Mouse (Mus musculus) embryonic facial prominence, embryonic 15.5 days (tissue): ENCODE results near the gene Nrf1. TPM values are rescaled to one million over a fixed set of nuclear protein-coding genes. Genes with fewer than 3 reads are reported as not detected.

Experiments used
- ATAC-seq: fragments of 200-750 bp; cut with Nextera tagmentation; 2 replicates; pipeline ENCODE4 v1.8.0; 2017; ENCODE audit warnings: low read depth, moderate TSS enrichment; ENCODE audit not compliant: insufficient number of reproducible peaks, low FRiP score, low TSS enrichment
- H3K27ac ChIP-seq: fragments of 300-500 bp; sonication (generic); replicated peaks from 2 replicates; pipeline ENCODE4 v1.5.1; 2015; ENCODE audit warnings: mild to moderate bottlenecking, inconsistent platforms
- H3K27me3 ChIP-seq: fragments of 300-500 bp; sonication (generic); 2 replicates; pipeline ENCODE4 v1.6.1; 2015; ENCODE audit warnings: inconsistent platforms
- H3K36me3 ChIP-seq: fragments of 300-500 bp; sonication (generic); 2 replicates; pipeline ENCODE4 v1.6.1; 2015; ENCODE audit warnings: mild to moderate bottlenecking, inconsistent platforms
- H3K4me1 ChIP-seq: fragments of 300-500 bp; sonication (generic); 2 replicates; pipeline ENCODE4 v1.6.1; 2015; ENCODE audit warnings: inconsistent platforms
- H3K4me2 ChIP-seq: fragments of 300-500 bp; sonication (generic); replicated peaks from 2 replicates; pipeline ENCODE4 v1.6.1; 2015; ENCODE audit warnings: mild to moderate bottlenecking, inconsistent platforms
- H3K4me3 ChIP-seq: fragments of 300-500 bp; sonication (generic); replicated peaks from 2 replicates; pipeline ENCODE4 v1.5.1; 2015; ENCODE audit warnings: mild to moderate bottlenecking, inconsistent platforms
- H3K9ac ChIP-seq: fragments of 300-500 bp; sonication (generic); 2 replicates; pipeline ENCODE4 v1.6.1; 2015; ENCODE audit warnings: inconsistent platforms
- H3K9me3 ChIP-seq: fragments of 300-500 bp; sonication (generic); replicated peaks from 2 replicates; pipeline ENCODE4 v1.6.1; 2016; ENCODE audit warnings: inconsistent platforms
- WGBS: fragments of 180-500 bp; shearing (Covaris S2); methylation state at CpG from one replicate; pipeline ENCODE4 v1.1.7; 2015; 5-methylcytosine and 5-hydroxymethylcytosine counted together
- polyA plus RNA-seq: library from polyadenylated mRNA; unstranded; fragments of >200 nt; fragmentation: Nextera tagmentation; extraction: Ambion mirVana; gene quantifications from 2 replicates; pipeline ENCODE4 v1.2.1, GENCODE M21; 2015

Nrf1 gene
- polyA plus RNA-seq, 1 experiment from 2014 or later: 55.1 TPM

DNA sequence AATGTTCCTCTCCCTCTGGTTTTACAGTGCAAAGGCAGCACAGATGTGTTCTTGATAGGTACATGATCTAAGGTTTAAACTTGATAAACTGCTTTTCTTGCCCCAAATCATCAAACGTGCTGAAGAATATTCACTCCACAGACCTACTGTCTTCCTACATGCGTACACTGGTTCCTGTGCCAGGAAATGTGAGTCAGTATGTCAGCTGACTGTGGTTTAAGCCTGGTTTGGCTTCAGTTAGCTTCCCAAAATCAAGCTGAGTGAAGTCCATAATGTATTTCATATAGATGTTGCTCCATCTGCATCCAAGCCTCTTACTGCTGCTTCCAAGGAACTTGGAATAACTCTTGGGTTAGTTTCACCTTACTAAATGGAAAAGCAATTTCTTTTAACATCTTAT lies 66.3 kb downstream of the Nrf1 start:
- H3K9me3 ChIP-seq: no peaks in the 10 kb centered on the region
- 69% methylated on average over 2 of the region's 2 CpGs for WGBS
- no peak overlapping the region for H3K4me3 ChIP-seq
- H3K27ac ChIP-seq: no peak overlapping the region
- no peak overlapping the region for H3K9ac ChIP-seq
- H3K4me2 ChIP-seq: no peak overlapping the region
- no peak for ATAC-seq
- H3K27me3 ChIP-seq: no peaks in the 10 kb centered on the region
- no peaks in the 10 kb centered on the region for H3K4me1 ChIP-seq
- H3K36me3 ChIP-seq: peaks cover 77% of the 10 kb centered on the region

DNA sequence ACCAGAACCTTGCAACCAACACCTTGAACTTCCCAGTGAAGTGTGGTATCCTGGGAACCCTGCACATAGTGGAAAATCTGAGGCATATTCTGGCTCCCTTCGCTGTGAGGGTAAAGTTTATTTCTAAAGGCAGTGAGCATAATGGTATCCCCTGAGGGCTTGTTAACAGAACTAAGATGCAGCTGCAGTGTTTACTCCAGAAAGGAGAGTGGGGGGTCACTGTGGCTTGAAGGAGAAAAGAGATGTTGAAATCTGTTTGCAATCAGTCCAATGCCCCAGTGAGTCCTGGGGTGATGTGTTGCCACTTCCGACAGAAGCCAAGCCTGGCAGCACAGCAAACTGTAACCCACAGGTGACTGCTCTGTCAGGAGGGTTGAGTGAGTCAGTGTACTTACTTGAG lies 73.4 kb downstream of the Nrf1 start:
- peaks cover 69% of the 10 kb centered on the region for H3K36me3 ChIP-seq
- H3K9me3 ChIP-seq: no peaks in the 10 kb centered on the region
- H3K4me3 ChIP-seq: no peak overlapping the region
- H3K4me2 ChIP-seq: no peak overlapping the region
- H3K9ac ChIP-seq: no peak overlapping the region
- H3K4me1 ChIP-seq: no peaks in the 10 kb centered on the region
- peak; percentile 51; the same call in 1 of the 2 replicates for ATAC-seq
- peak overlapping the region; percentile 40; the same call in 1 of the 2 replicates for H3K27ac ChIP-seq
- WGBS: 42% methylated on average over 2 of the region's 2 CpGs
- no peaks in the 10 kb centered on the region for H3K27me3 ChIP-seq

DNA sequence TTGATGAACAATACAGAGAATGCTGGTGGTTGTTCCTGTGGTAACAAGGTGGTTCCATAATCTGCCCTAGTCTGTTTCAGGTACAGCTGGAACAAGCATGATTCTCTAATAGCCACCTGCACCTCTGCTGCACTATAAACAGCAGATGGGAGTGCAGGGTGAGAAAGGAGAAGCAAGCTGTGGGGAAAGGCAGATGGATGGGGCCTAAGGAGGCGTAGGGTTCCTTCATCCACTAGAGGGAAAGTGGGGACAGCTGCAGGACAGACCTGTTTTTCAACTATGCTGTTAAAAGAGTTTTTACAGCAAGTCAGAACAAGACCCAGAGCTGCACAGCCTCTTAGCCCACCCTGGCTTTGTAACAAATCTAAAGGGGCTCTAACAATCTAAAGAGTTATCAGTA lies 73.8 kb downstream of the Nrf1 start:
- Histone ChIP-seq H3K36me3 (peaks cover 68% of the 10 kb centered on the region), H3K4me1 (no peaks in the 10 kb centered on the region), H3K27me3 (no peaks in the 10 kb centered on the region), H3K27ac (peak overlapping the region; percentile 40; the same call in 1 of the 2 replicates), H3K4me3 (no peak overlapping the region), H3K9me3 (no peaks in the 10 kb centered on the region), H3K9ac (no peak overlapping the region), H3K4me2 (no peak overlapping the region)
- 40% methylated on average over 1 of the region's 1 CpGs for WGBS
- peak; percentile 83 for ATAC-seq

DNA sequence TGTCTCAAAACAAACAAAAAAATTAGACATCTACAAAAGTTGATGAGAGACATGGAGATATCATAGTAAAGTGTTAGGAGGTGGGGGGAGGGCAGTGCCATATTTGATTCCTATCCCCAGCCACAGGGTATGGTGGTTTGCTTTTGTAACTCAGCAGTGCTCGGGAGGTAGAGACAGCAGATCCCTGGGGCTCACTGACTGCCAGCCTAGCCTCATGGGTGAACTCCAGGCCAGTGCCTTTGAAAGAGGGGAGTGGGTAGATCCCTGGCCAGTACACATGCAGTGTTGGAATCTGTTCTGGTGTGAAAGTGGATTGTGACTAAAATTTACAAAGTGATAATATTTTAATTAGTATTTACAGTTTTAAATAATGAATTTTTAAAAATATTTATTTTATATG lies 75.6 kb downstream of the Nrf1 start:
- ATAC-seq: no peak
- Histone ChIP-seq H3K27ac (no peak overlapping the region), H3K4me2 (no peak overlapping the region), H3K9me3 (no peaks in the 10 kb centered on the region), H3K4me1 (no peaks in the 10 kb centered on the region), H3K36me3 (peaks cover 68% of the 10 kb centered on the region), H3K4me3 (no peak overlapping the region), H3K9ac (no peak overlapping the region), H3K27me3 (no peaks in the 10 kb centered on the region)
- WGBS: 45% methylated on average over 1 of the region's 1 CpGs

DNA sequence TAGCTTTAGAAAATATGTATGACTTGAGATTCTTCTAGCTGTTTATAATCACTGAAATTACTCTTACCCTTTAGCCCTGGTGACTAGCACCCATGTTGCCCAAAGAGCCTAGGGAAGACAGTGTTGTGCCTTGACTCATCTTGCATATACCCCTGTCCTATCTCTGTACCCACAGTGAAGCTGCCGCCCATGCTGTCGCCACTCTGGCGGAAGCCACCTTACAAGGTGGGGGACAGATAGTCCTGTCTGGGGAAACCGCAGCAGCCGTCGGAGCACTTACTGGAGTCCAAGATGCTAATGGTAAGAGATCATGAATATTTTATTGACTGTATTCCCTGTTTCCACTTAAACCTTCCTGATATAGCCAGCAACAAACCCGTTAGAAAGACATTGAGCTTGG lies 78.3 kb downstream of the Nrf1 start:
- ATAC-seq: no peak
- H3K9me3 ChIP-seq: no peaks in the 10 kb centered on the region
- no peaks in the 10 kb centered on the region for H3K4me1 ChIP-seq
- peaks cover 53% of the 10 kb centered on the region for H3K36me3 ChIP-seq
- H3K9ac ChIP-seq: no peak overlapping the region
- no peak overlapping the region for H3K27ac ChIP-seq
- 91% methylated on average over 7 of the region's 7 CpGs for WGBS
- no peak overlapping the region for H3K4me2 ChIP-seq
- H3K27me3 ChIP-seq: no peaks in the 10 kb centered on the region
- no peak overlapping the region for H3K4me3 ChIP-seq

DNA sequence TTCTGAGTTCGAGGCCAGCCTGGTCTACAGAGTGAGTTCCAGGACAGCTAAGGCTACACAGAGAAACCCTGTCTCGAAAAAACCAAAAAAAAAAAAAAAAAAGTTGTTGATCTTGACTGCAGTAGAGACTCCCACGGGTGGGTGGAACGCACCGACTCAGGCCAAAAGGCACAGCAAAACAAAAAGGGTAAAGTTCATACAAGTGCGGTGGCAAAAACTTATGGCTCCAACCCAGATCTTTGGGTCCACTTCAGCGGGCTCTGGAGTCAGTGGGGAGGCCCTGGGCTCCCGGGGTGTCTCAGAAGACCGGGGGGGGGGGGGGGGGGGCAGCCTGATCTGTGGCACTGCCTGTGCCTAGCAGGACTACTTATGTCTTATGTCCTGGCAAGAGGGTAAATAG lies 79.0 kb downstream of the Nrf1 start:
- H3K27me3 ChIP-seq: no peaks in the 10 kb centered on the region
- no peaks in the 10 kb centered on the region for H3K4me1 ChIP-seq
- no peak for ATAC-seq
- 92% methylated on average over 9 of the region's 9 CpGs for WGBS
- H3K4me3 ChIP-seq: no peak overlapping the region
- no peak overlapping the region for H3K9ac ChIP-seq
- H3K9me3 ChIP-seq: no peaks in the 10 kb centered on the region
- H3K4me2 ChIP-seq: no peak overlapping the region
- H3K36me3 ChIP-seq: peaks cover 52% of the 10 kb centered on the region
- no peak overlapping the region for H3K27ac ChIP-seq

DNA sequence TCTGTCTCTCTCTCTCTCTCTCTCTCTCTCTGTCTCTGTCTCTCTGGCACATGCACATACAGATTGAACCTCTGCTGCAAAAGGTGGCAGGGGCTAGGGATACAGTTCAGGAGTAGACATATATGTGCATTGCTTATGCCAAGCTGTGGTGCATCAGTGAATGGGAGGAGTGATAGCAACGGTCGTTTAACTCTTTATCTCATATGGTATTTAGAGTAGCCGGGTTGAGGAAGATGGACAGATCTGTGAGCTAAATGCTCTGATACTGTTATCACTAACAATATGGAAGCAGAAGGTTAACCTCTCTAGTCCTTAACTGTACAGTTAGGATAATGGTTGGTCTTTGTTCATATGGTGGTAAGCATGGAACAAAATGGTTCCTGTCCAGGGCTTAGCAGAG lies 84.6 kb downstream of the Nrf1 start:
- Histone ChIP-seq H3K4me2 (no peak overlapping the region), H3K27me3 (no peaks in the 10 kb centered on the region), H3K27ac (no peak overlapping the region), H3K4me3 (no peak overlapping the region), H3K4me1 (no peaks in the 10 kb centered on the region), H3K36me3 (peaks cover 39% of the 10 kb centered on the region), H3K9ac (no peak overlapping the region), H3K9me3 (no peaks in the 10 kb centered on the region)
- 93% methylated on average over 3 of the region's 3 CpGs for WGBS
- ATAC-seq: no peak

DNA sequence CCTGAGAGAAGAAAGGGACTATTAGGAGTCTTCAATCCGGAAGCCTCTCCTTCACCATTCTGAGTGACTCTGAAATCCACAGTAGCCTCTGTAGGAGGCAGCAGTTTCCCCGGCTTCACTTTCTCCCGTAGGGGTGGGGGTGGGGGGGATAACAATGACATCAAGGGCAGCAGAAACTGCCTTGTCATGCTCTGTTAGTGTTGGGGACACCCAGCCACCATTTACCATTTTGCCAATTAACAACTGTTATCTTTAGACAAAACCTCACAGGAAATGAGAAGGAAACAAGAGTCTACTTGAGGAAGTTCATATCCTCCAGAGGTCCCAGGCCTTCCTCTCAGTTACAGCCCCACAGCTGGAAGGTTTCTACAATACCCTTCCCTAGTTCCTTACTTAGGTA lies 87.8 kb downstream of the Nrf1 start:
- H3K9ac ChIP-seq: no peak overlapping the region
- H3K27me3 ChIP-seq: no peaks in the 10 kb centered on the region
- H3K27ac ChIP-seq: no peak overlapping the region
- H3K4me3 ChIP-seq: no peak overlapping the region
- H3K36me3 ChIP-seq: peaks cover 38% of the 10 kb centered on the region
- ATAC-seq: no peak
- H3K4me1 ChIP-seq: no peaks in the 10 kb centered on the region
- no peak overlapping the region for H3K4me2 ChIP-seq
- 40% methylated on average over 3 of the region's 3 CpGs for WGBS
- no peaks in the 10 kb centered on the region for H3K9me3 ChIP-seq

DNA sequence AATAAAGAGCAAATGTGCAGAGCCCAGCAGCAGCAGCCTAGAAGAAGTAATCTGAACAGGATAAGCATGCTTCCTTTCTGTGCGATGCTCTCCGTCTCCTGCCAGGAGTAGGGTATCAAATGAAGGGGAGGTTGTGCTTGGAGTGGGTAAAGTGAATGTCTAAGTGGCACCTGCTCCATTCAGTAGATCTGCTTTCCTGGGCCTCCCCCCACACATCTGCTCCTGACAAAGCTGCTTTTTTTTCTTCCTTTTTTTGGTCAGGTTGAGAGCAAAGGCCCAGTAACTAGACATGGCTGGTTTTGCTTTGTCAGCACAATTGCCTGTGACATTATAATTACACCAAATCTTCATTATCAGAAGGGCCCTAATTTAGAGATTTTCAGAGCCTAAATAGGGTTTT lies 89.4 kb downstream of the Nrf1 start:
- Histone ChIP-seq H3K4me2 (no peak overlapping the region), H3K9me3 (no peaks in the 10 kb centered on the region), H3K27me3 (no peaks in the 10 kb centered on the region), H3K36me3 (peaks cover 44% of the 10 kb centered on the region), H3K4me1 (no peaks in the 10 kb centered on the region), H3K9ac (no peak overlapping the region), H3K27ac (no peak overlapping the region), H3K4me3 (no peak overlapping the region)
- no peak; the same call in 1 of the 2 replicates for ATAC-seq
- WGBS: 55% methylated on average over 2 of the region's 2 CpGs

DNA sequence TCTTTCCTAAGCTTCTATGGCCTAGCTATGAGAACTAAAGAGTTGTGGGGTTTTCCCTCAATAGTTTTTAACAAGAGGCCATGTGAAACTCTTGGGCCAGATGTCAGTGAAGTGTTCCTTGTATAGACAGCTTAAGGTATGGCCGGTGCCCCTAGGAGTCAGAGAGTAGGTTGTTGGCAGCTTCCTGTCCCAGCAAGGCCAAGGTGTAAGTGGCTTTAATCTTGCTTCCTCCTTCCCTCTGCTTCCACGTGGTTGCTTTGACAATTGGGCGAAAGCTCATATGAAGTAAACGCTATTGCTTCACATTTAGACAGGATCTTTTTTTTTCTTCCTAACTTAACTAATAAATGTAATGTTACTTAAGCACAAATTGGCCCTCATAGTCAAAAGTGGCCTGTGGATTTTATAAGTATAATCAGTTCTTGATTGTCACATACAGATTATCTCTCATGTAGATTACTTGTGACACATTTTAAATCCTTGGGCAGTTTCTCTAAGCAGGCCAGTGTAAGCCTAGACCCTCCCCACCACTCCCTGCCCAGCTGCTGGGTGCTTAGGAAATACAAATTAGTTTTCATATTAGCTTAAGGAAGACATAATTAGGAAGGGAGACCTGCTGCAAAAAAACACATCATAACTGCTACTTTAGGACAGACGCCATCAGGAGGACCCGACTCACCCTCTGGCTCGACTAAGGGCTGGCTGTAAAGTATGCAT lies 91.7 kb downstream of the Nrf1 start:
- Histone ChIP-seq H3K9me3 (no peaks in the 10 kb centered on the region), H3K4me1 (no peaks in the 10 kb centered on the region)

DNA sequence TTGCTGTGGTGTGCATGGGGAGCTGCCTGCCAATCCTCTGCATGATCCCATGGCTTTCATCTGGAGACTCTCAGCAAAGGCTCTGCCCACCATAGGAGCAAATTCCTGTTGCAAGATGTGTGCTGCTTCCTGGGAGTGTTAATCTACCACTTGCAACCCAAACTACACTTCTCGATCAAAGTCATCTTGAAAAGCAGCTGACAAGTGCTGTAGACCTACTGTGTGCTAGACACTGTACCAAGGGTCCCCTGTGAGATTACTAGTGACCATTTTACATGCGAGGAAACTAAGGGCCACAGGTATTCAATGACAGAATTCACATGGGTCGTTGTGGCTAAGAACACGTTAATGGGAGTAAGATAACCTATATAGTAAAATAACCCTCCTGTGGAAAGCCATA lies 95.5 kb downstream of the Nrf1 start:
- Histone ChIP-seq H3K4me1 (no peaks in the 10 kb centered on the region), H3K27me3 (no peaks in the 10 kb centered on the region), H3K36me3 (peaks cover 43% of the 10 kb centered on the region), H3K27ac (no peak overlapping the region), H3K4me3 (no peak overlapping the region), H3K9me3 (no peaks in the 10 kb centered on the region), H3K4me2 (no peak overlapping the region), H3K9ac (no peak overlapping the region)
- ATAC-seq: no peak
- WGBS: 93% methylated on average over 4 of the region's 4 CpGs

More for the DNA sequence above, 91.7 kb downstream of the Nrf1 start:
- no peak for ATAC-seq
- Histone ChIP-seq H3K27ac (no peak overlapping the region), H3K27me3 (no peaks in the 10 kb centered on the region), H3K9ac (no peak overlapping the region), H3K4me3 (no peak overlapping the region), H3K36me3 (peaks cover 43% of the 10 kb centered on the region), H3K4me2 (no peak overlapping the region)
- 90% methylated on average over 7 of the region's 7 CpGs for WGBS

DNA sequence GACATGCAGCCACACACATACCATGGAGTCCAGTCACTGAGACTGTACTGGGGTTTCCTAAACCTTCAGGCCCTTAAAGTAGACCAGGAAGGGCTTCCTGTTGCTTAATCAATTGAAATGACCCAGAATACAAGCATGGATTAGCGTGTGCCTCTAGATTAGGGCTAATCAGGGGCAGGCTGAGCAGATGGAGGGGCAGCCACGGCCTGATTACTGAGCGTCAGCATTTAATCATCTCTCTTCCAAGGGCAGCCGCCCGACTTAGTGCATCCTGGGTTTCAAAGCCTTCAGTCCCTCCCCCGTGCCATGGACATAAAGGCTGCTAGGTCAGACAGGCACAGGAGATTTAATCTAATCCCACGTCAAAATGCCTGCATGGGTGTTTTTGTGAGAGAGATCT lies 99.3 kb downstream of the Nrf1 start:
- Histone ChIP-seq H3K27ac (no peak overlapping the region), H3K36me3 (peaks cover 35% of the 10 kb centered on the region), H3K9me3 (no peaks in the 10 kb centered on the region), H3K4me3 (no peak overlapping the region), H3K27me3 (no peaks in the 10 kb centered on the region), H3K4me1 (no peaks in the 10 kb centered on the region), H3K4me2 (no peak overlapping the region), H3K9ac (no peak overlapping the region)
- 40% methylated on average over 7 of the region's 7 CpGs for WGBS
- ATAC-seq: no peak
